Mouse (Mus musculus): ENCODE measurements around the gene Clip4.

The Clip4 gene

DNA sequence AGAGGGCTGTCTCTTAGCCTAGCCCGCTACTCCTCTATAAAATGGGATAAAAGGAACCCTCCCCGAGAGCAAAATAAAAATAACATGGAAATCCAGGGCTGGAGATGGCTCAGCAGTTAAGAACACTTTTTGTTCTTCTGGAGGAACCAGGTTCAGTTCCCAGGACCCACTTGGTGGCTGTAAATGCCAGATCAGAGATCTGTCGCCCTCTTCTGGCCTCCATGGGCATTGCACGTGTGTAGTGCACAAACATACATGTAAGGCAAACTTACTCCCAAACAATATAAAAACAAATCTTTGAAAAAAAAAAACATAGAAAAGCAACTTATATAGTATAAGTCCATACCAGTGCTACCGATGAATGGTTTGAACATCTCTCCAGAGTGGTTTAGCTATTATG is 104.7 kb downstream of the Clip4 start:
- DNase-seq (ENCODE audit: low spot score in 2 of 2) = peak in 1 of 2 experiments; percentile 29

DNA sequence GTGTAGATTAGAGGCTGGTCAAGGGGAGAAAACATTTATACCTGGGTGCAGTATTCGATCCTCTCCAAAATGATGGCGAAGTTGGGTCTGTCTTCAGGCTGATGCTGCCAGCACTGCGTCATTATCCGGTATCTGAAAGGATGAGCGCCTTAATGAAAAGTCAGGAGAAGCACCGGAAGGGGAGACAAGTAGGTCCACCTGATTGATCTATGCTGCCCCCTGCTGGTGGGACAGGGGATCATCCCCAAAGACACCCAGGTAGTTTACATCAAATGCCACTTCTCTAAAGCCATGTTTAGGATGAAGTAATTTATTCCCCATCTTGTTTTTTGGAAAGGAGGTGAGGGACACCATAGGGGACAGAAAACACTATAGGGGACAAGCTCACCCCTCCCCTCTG is 105.8 kb downstream of the Clip4 start:
- peak in 1 of 2 experiments; percentile 31 for DNase-seq (ENCODE audit: low spot score in 2 of 2)

DNA sequence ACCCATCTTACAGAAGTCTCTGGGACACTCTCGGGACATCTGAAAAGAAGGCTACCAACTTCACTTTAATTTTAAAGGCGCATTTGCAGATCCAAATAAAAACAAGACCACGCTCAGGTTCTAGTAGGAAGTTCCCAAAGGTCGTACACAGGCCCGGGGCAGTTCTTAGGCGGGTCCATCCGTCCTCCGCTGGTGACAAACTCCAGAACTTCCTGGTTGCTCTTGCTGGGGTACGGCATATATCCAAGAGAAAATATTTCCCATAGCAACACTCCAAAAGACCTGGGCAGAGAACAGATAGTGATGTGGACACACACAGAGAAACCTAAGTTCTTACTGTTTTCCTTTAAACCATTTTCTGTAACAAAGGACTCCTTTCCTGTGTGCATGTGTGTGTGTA is 106.5 kb downstream of the Clip4 start:
- no peak for DNase-seq (ENCODE audit: low spot score in 2 of 2)

DNA sequence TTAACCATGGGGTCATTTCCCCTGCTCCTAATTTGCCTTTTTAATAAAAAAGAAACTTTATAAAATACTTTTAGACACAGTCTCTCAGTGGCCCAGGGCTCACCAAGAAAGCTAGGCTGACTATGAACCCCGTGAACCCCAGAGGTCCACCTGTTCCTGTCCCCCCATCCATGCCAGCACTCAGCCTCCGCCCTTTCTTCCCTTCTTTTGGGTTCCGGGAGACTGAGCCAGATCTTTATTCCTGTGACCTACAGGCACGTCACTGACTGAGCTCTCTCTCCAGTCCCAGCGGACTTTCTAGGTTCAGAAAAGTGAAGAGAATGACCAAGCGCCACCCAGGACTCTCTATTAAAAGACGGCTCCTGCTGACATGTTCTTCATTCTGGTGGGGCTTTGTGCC is 107.2 kb downstream of the Clip4 start:
- no peak for DNase-seq (ENCODE audit: low spot score in 2 of 2)

DNA sequence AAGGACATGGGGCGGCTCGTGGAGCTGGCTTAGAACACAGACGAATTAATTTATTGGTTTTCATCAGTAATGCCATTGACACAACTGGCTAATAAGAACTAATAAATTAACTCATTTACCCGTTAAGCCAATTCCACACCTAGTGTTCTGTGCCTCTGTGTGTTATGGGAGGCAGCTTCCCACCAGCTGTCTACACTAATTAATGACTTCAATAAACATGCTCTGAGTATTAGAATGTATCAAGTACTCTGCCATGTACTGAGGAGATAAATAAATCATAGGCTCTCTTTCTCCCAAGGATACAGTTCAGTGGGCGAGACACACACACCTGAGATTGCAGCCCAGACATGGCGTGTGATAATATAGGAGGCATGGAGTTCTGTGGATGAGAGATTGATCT is 113.1 kb downstream of the Clip4 start:
- no peak for DNase-seq (ENCODE audit: low spot score in 2 of 2)

DNA sequence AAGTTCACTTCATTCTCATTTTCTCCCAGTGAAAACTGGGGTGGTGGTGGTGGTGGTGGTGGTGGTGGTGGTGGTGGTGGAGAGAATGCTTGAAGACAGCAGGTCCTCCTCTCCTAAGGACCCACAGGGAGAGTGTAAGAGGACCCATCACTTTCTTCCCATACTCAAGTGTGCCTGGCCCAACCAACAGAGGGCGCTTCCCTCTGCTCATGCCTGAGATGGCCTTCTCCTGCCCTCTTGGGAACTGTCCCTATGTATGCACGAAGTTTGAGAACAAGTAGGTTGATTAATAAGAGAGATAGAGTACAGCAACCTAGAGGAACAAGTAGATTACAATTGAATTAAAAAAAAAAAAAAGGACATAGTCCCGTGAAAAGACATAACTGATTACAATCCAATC is 140.8 kb downstream of the Clip4 start:
- no peak for DNase-seq (ENCODE audit: low spot score in 2 of 2)

DNA sequence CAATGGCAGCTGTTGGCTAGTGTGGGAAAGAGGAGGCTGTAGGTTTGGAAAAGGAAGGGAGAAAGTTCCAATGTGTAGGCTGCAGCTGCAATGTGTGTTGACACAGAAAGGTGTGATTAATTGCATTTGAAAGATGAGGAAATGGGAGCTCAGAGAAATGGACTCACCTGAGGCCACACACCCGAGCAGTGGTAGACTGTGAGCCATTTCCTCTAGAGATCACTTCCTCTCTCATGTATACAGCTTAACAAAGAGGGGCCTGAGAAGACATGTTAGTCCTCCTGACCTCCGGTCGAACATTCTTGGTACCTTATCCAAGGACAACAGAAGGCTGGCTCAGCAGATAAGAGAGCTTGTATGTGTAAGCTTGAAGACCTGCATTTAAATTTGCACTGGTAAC is 144.9 kb downstream of the Clip4 start:
- DNase-seq (ENCODE audit: low spot score in 2 of 2) = no peak
